Mouse (Mus musculus): Measurements from ENCODE around the gene Fads2. TPM values are rescaled to one million over a fixed set of nuclear protein-coding genes. Genes with fewer than 3 reads are reported as not detected.
A peak's percentile ranks its signal among the peaks of the same experiment; 100 is the strongest.
"Not testable (repeated sequence)": the region's sequence is repeated elsewhere in the genome, so short reads cannot be mapped to it uniquely, and the experiment has no call there.

Gene Fads2
- 67.5 and 74.5 TPM in 2 replicates for polyA plus RNA-seq (2015; fragmentation: Nextera tagmentation; extraction: Ambion mirVana)

- H3K36me3 ChIP-seq (ENCODE audit: control insufficient read depth, insufficient read depth, low read length), result no peaks in the 10 kb centered on the region
- peak; percentile 94 for ATAC-seq (ENCODE audit: low read depth)
- H3K4me1 ChIP-seq (replicated peaks; ENCODE audit: control insufficient read depth, insufficient read depth, low read length), result peaks cover 20% of the 10 kb centered on the region
- no peaks in the 10 kb centered on the region for H3K9me3 ChIP-seq (ENCODE audit: control insufficient read depth, low read length)
- peak within 1 kb of the TSS; percentile 69 for H3K4me3 ChIP-seq (ENCODE audit: low read length)
- H3K27me3 ChIP-seq (ENCODE audit: control insufficient read depth, insufficient read depth, low read depth, low read length), result no peaks in the 10 kb centered on the region
- peak within 1 kb of the TSS; percentile 76 for H3K9ac ChIP-seq (ENCODE audit: low read length)
- WGBS, result 0% methylated on average over 50 of the region's 57 CpGs
- H3K4me2 ChIP-seq (ENCODE audit: low read depth, low read length), result peak within 1 kb of the TSS; percentile 73
- H3K27ac ChIP-seq (ENCODE audit: low read length), result peak within 1 kb of the TSS; percentile 90
Observed at GRCm38 (mm10) chr19:10101341-10102053, at the start of gene Fads2. Gene Fads2 (minus strand): TSS chr19:10101746.

GRCm38 (mm10) chr19:10149189-10149588 is 47.6 kb upstream of the Fads2 start:
- ATAC-seq (ENCODE audit: low read depth), result no peak
- no peaks in the 10 kb centered on the region for H3K4me1 ChIP-seq (replicated peaks; ENCODE audit: control insufficient read depth, insufficient read depth, low read length)
- H3K27me3 ChIP-seq (ENCODE audit: control insufficient read depth, insufficient read depth, low read depth, low read length), result no peaks in the 10 kb centered on the region
- no peak overlapping the region for H3K4me3 ChIP-seq (ENCODE audit: low read length)
- no peaks in the 10 kb centered on the region for H3K36me3 ChIP-seq (ENCODE audit: control insufficient read depth, insufficient read depth, low read length)
- H3K9ac ChIP-seq (ENCODE audit: low read length), result no peak overlapping the region
- H3K27ac ChIP-seq (ENCODE audit: low read length), result no peak overlapping the region
- WGBS, result 53% methylated on average over 3 of the region's 3 CpGs
- no peak overlapping the region for H3K4me2 ChIP-seq (ENCODE audit: low read depth, low read length)
- no peaks in the 10 kb centered on the region for H3K9me3 ChIP-seq (ENCODE audit: control insufficient read depth, low read length)

- Histone ChIP-seq H3K4me1 (replicated peaks; ENCODE audit: control insufficient read depth, insufficient read depth, low read length) (no peaks in the 10 kb centered on the region), H3K27me3 (ENCODE audit: control insufficient read depth, insufficient read depth, low read depth, low read length) (no peaks in the 10 kb centered on the region), H3K4me3 (ENCODE audit: low read length) (no peak overlapping the region), H3K36me3 (ENCODE audit: control insufficient read depth, insufficient read depth, low read length) (no peaks in the 10 kb centered on the region), H3K27ac (ENCODE audit: low read length) (no peak overlapping the region), H3K9ac (ENCODE audit: low read length) (no peak overlapping the region), H3K4me2 (ENCODE audit: low read depth, low read length) (no peak overlapping the region), H3K9me3 (ENCODE audit: control insufficient read depth, low read length) (no peaks in the 10 kb centered on the region)
- 66% methylated on average over 6 of the region's 6 CpGs for WGBS
- no peak for ATAC-seq (ENCODE audit: low read depth)
Observed at GRCm38 (mm10) chr19:10148555-10148954, 47.0 kb upstream of the Fads2 start.

- no peak overlapping the region for H3K4me3 ChIP-seq (ENCODE audit: low read length)
- no peaks in the 10 kb centered on the region for H3K36me3 ChIP-seq (ENCODE audit: control insufficient read depth, insufficient read depth, low read length)
- H3K4me2 ChIP-seq (ENCODE audit: low read depth, low read length), result no peak overlapping the region
- 35% methylated on average over 4 of the region's 4 CpGs for WGBS
- no peak overlapping the region for H3K9ac ChIP-seq (ENCODE audit: low read length)
- H3K4me1 ChIP-seq (replicated peaks; ENCODE audit: control insufficient read depth, insufficient read depth, low read length), result no peaks in the 10 kb centered on the region
- H3K9me3 ChIP-seq (ENCODE audit: control insufficient read depth, low read length), result no peaks in the 10 kb centered on the region
- ATAC-seq (ENCODE audit: low read depth), result no peak
- H3K27ac ChIP-seq (ENCODE audit: low read length), result no peak overlapping the region
- no peaks in the 10 kb centered on the region for H3K27me3 ChIP-seq (ENCODE audit: control insufficient read depth, insufficient read depth, low read depth, low read length)
Observed at GRCm38 (mm10) chr19:10144464-10144863, 42.9 kb upstream of the Fads2 start.

- 38% methylated on average over 2 of the region's 2 CpGs for WGBS
Observed at GRCm38 (mm10) chr19:10143667-10144066, 42.1 kb upstream of the Fads2 start.

GRCm38 (mm10) chr19:10139736-10140135 is 38.2 kb upstream of the Fads2 start:
- H3K9me3 ChIP-seq (ENCODE audit: control insufficient read depth, low read length), result no peaks in the 10 kb centered on the region
- H3K4me3 ChIP-seq (ENCODE audit: low read length), result no peak overlapping the region
- 83% methylated on average over 6 of the region's 6 CpGs for WGBS
- no peak for ATAC-seq (ENCODE audit: low read depth)
- peaks cover 5% of the 10 kb centered on the region; the same call in 1 of the 2 replicates for H3K4me1 ChIP-seq (replicated peaks; ENCODE audit: control insufficient read depth, insufficient read depth, low read length)
- H3K4me2 ChIP-seq (ENCODE audit: low read depth, low read length), result no peak overlapping the region
- H3K27ac ChIP-seq (ENCODE audit: low read length), result no peak overlapping the region
- no peaks in the 10 kb centered on the region for H3K36me3 ChIP-seq (ENCODE audit: control insufficient read depth, insufficient read depth, low read length)
- no peaks in the 10 kb centered on the region for H3K27me3 ChIP-seq (ENCODE audit: control insufficient read depth, insufficient read depth, low read depth, low read length)
- H3K9ac ChIP-seq (ENCODE audit: low read length), result no peak overlapping the region

More at GRCm38 (mm10) chr19:10143667-10144066, 42.1 kb upstream of the Fads2 start:
- Histone ChIP-seq H3K36me3 (ENCODE audit: control insufficient read depth, insufficient read depth, low read length) (no peaks in the 10 kb centered on the region), H3K4me1 (replicated peaks; ENCODE audit: control insufficient read depth, insufficient read depth, low read length) (no peaks in the 10 kb centered on the region), H3K27ac (ENCODE audit: low read length) (no peak overlapping the region), H3K27me3 (ENCODE audit: control insufficient read depth, insufficient read depth, low read depth, low read length) (no peaks in the 10 kb centered on the region), H3K9me3 (ENCODE audit: control insufficient read depth, low read length) (no peaks in the 10 kb centered on the region), H3K4me2 (ENCODE audit: low read depth, low read length) (no peak overlapping the region), H3K9ac (ENCODE audit: low read length) (no peak overlapping the region), H3K4me3 (ENCODE audit: low read length) (no peak overlapping the region)
- ATAC-seq (ENCODE audit: low read depth), result no peak

- peaks cover 12% of the 10 kb centered on the region; the same call in 1 of the 2 replicates for H3K4me1 ChIP-seq (replicated peaks; ENCODE audit: control insufficient read depth, insufficient read depth, low read length)
- no peaks in the 10 kb centered on the region for H3K36me3 ChIP-seq (ENCODE audit: control insufficient read depth, insufficient read depth, low read length)
- no peaks in the 10 kb centered on the region for H3K27me3 ChIP-seq (ENCODE audit: control insufficient read depth, insufficient read depth, low read depth, low read length)
- H3K9me3 ChIP-seq (ENCODE audit: control insufficient read depth, low read length), result no peaks in the 10 kb centered on the region
- 71% methylated on average over 5 of the region's 5 CpGs for WGBS
- no peak overlapping the region for H3K4me3 ChIP-seq (ENCODE audit: low read length)
- ATAC-seq (ENCODE audit: low read depth), result no peak
- H3K27ac ChIP-seq (ENCODE audit: low read length), result no peak overlapping the region
- no peak overlapping the region for H3K4me2 ChIP-seq (ENCODE audit: low read depth, low read length)
- H3K9ac ChIP-seq (ENCODE audit: low read length), result no peak overlapping the region
Observed at GRCm38 (mm10) chr19:10137423-10137822, 35.9 kb upstream of the Fads2 start.

GRCm38 (mm10) chr19:10134692-10135091 is 33.1 kb upstream of the Fads2 start:
- Histone ChIP-seq H3K9ac (ENCODE audit: low read length) (no peak overlapping the region), H3K27ac (ENCODE audit: low read length) (peak overlapping the region; percentile 81), H3K9me3 (ENCODE audit: control insufficient read depth, low read length) (no peaks in the 10 kb centered on the region), H3K36me3 (ENCODE audit: control insufficient read depth, insufficient read depth, low read length) (no peaks in the 10 kb centered on the region), H3K4me3 (ENCODE audit: low read length) (no peak overlapping the region), H3K4me1 (replicated peaks; ENCODE audit: control insufficient read depth, insufficient read depth, low read length) (peaks cover 12% of the 10 kb centered on the region; the same call in 1 of the 2 replicates), H3K27me3 (ENCODE audit: control insufficient read depth, insufficient read depth, low read depth, low read length) (no peaks in the 10 kb centered on the region), H3K4me2 (ENCODE audit: low read depth, low read length) (peak overlapping the region; percentile 28; the same call in 1 of the 2 replicates)
- ATAC-seq (ENCODE audit: low read depth), result peak; percentile 96
- WGBS, result 14% methylated on average over 2 of the region's 2 CpGs

- H3K9me3 ChIP-seq (ENCODE audit: control insufficient read depth, low read length); H3K4me1 ChIP-seq (replicated peaks; ENCODE audit: control insufficient read depth, insufficient read depth, low read length); H3K27me3 ChIP-seq (ENCODE audit: control insufficient read depth, insufficient read depth, low read depth, low read length); H3K27ac ChIP-seq (ENCODE audit: low read length); ATAC-seq (ENCODE audit: low read depth); H3K36me3 ChIP-seq (ENCODE audit: control insufficient read depth, insufficient read depth, low read length); H3K9ac ChIP-seq (ENCODE audit: low read length); H3K4me3 ChIP-seq (ENCODE audit: low read length); H3K4me2 ChIP-seq (ENCODE audit: low read depth, low read length): not testable (repeated sequence)
- WGBS, result 77% methylated on average over 7 of the region's 7 CpGs
Observed at GRCm38 (mm10) chr19:10129547-10129946, 28.0 kb upstream of the Fads2 start.

All from lung, embryonic 16.5 days (tissue).